Mouse (Mus musculus) kidney, postnatal 0 days (tissue): ENCODE data around the gene Rpl7l1. TPM values are rescaled to one million over a fixed set of nuclear protein-coding genes. Genes with fewer than 3 reads are reported as not detected.

Experiments
- ATAC-seq: fragments of 200-750 bp; cut with Nextera tagmentation; replicated peaks from 2 replicates; pipeline ENCODE4 v1.8.0; 2017; ENCODE audit warnings: low read depth, moderate number of reproducible peaks, moderate TSS enrichment, moderate library complexity; ENCODE audit not compliant: low FRiP score
- DNase-seq: peaks from one replicate; pipeline ENCODE4 v3.0.0-alpha.2; 2016; ENCODE audit warnings: low spot score
- H3K27ac ChIP-seq: fragments of 300-500 bp; sonication (generic); 2 replicates; pipeline ENCODE4 v1.5.1; 2014; ENCODE audit warnings: mild to moderate bottlenecking
- H3K27me3 ChIP-seq: fragments of 300-500 bp; sonication (generic); 2 replicates; pipeline ENCODE4 v1.6.1; 2014; ENCODE audit warnings: low read length, mixed read lengths; ENCODE audit not compliant: insufficient read depth
- H3K36me3 ChIP-seq: fragments of 300-500 bp; sonication (generic); 2 replicates; pipeline ENCODE4 v1.6.1; 2014; ENCODE audit warnings: low read length, mixed read lengths; ENCODE audit not compliant: insufficient read depth
- H3K4me1 ChIP-seq: fragments of 300-500 bp; sonication (generic); replicated peaks from 2 replicates; pipeline ENCODE4 v1.6.1; 2014; ENCODE audit warnings: antibody characterized with exemption, low read length, mixed read lengths; ENCODE audit not compliant: insufficient read depth
- H3K4me2 ChIP-seq: fragments of 300-500 bp; sonication (generic); 2 replicates; pipeline ENCODE4 v1.6.1; 2014; ENCODE audit warnings: mild to moderate bottlenecking, low read length, moderate library complexity, mixed read lengths
- H3K4me3 ChIP-seq: fragments of 300-500 bp; sonication (generic); replicated peaks from 2 replicates; pipeline ENCODE4 v1.5.1; 2014; ENCODE audit warnings: low read depth, low read length
- H3K9ac ChIP-seq: fragments of 300-500 bp; sonication (generic); 2 replicates; pipeline ENCODE4 v1.6.1; 2014; ENCODE audit warnings: low read depth, low read length
- H3K9me3 ChIP-seq: fragments of 300-500 bp; sonication (generic); replicated peaks from 2 replicates; pipeline ENCODE4 v1.6.1; 2016; ENCODE audit warnings: low read length, inconsistent platforms, mixed read lengths
- CTCF ChIP-seq: IDR thresholded peaks from 2 replicates; pipeline ENCODE4 v1.5.1; 2016; ENCODE audit warnings: antibody characterized with exemption, low read depth, mild to moderate bottlenecking, moderate library complexity
- WGBS: fragments of 180-500 bp; shearing (Covaris S2); extraction: QIAGEN DNeasy Blood & Tissue Kit; methylation state at CpG from one replicate; pipeline ENCODE4 v1.1.7; 2014; 5-methylcytosine and 5-hydroxymethylcytosine counted together
- polyA plus RNA-seq: library from polyadenylated mRNA; unstranded; fragments of >200 nt; fragmentation: Nextera tagmentation; extraction: Ambion mirVana; gene quantifications from 2 replicates; pipeline ENCODE4 v1.2.1, GENCODE M21; 2015

Rpl7l1 gene
- polyA plus RNA-seq = 138 and 147 TPM in 2 replicates

DNA sequence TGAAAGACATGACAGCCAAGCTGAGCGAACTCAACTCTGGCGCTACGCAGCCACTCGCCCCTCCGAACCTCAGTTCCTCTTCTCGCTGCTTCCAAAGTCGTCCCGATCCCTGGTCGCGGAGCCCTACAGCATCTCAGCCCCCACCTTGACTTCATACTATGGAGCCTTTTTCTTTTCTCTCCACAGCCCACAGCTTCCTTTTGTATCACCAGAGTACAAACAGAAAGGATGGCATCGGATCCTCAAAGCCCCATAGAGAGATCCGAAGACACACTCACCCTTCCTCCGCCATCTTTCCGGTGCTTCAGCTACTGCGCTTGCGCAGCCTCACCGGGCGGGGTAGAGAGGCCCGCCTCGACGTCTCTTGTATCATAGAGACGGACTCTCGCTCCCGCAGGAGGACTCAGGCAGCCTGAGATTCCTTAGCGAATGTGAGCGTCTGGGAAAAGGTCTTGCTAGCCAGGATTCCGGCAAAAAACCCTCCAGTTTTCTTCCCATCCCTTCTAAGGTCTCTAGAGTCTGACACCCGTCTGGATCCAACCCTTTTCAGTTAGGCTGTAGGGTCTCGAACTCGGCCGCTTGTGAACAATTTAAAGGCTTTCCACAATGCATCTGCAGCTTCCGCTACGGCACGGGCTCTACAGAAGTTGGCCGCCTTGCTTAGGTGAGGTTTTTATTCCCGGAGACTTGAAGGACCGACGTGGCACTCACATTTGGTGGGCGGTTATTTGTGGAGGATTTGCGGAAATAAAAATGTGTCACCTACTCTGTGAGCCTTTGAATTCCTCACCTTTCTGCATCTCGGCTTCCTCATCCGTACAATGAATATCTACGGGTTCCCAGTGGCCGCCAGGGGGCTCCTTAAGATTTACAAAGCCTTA is at the start of gene Rpl7l1:
Gene Rpl7l1, minus strand, starts transcription at position 332 of the 881 bp plus-strand sequence.
- Histone ChIP-seq H3K36me3 (peaks cover 24% of the 10 kb centered on the region), H3K9ac (peak within 1 kb of the TSS; percentile 75), H3K4me1 (0 out of 2 replicates have a peak, but pooled peaks cover 3% of the 10 kb centered on the region), H3K4me3 (peak within 1 kb of the TSS; percentile 62), H3K27me3 (no peaks in the 10 kb centered on the region), H3K4me2 (peak within 1 kb of the TSS; percentile 66), H3K9me3 (no peaks in the 10 kb centered on the region), H3K27ac (peak within 1 kb of the TSS; percentile 82)
- DNase-seq = peak; percentile 97
- under 1% methylated on average over 42 of the region's 44 CpGs for WGBS
- ATAC-seq = peak; percentile 93
- TF ChIP-seq CTCF = peak; percentile 77

GRCm38 (mm10) chr17:46829856-46830535 is 47.5 kb upstream of the Rpl7l1 start:
- no peaks in the 10 kb centered on the region for H3K27me3 ChIP-seq
- H3K9ac ChIP-seq = no peak overlapping the region
- no peak overlapping the region for H3K4me3 ChIP-seq
- 0 out of 2 replicates have a peak overlapping the region, but pooled peaks have one; percentile 6 for H3K27ac ChIP-seq
- peaks cover 5% of the 10 kb centered on the region; the same call in 1 of the 2 replicates for H3K4me1 ChIP-seq
- TF ChIP-seq CTCF = no peak
- 0 out of 2 replicates have a peak, but pooled peaks cover 3% of the 10 kb centered on the region for H3K36me3 ChIP-seq
- no peak overlapping the region for H3K4me2 ChIP-seq
- WGBS = 84% methylated on average over 11 of the region's 11 CpGs
- DNase-seq (no peak), ATAC-seq (no peak)
- H3K9me3 ChIP-seq = no peaks in the 10 kb centered on the region

DNA sequence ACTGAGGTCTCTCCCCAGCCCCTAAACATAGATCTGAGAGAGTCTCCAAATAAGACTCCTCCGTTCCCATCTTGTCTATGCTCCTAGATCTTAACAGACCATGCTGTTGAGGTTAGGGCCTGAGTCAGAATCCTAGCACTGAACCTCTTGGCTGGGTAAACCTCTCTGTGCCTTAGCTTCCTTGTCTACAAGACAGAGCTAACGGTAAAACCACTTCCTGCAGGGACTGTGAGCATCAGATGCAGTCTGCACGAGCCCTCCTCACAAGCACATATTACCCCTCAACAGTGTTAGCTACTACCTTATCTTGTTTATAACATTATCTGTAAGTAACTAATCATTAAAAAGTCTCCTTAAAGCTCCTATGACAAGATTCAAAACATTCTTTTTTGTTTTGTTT is 46.5 kb upstream of the Rpl7l1 start:
- WGBS = 87% methylated on average over 3 of the region's 3 CpGs
- ATAC-seq = no peak

DNA sequence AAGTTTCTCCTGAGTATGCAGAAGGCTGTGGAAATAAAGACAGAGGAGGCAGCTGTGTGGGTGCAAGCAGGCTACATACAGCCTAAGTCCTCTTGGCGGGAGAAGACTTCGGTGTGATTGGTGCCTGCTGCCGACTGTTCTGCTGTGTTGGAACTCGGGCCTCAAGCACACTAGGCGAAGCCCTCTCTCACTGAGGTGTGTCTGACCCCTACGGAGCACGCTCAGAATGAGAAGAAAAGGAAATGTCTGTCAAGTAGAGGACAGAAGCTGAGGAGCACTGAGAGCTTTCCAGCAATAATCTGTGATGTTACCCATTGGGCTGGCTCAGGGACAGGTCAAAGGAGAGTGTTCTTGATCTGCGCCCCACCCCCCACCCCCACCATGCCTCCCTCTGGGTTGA is 40.6 kb upstream of the Rpl7l1 start:
- Histone ChIP-seq H3K4me2 (no peak overlapping the region), H3K36me3 (0 out of 2 replicates have a peak, but pooled peaks cover 18% of the 10 kb centered on the region), H3K27me3 (no peaks in the 10 kb centered on the region), H3K27ac (no peak overlapping the region), H3K9me3 (no peaks in the 10 kb centered on the region), H3K4me3 (no peak overlapping the region), H3K4me1 (no peaks in the 10 kb centered on the region), H3K9ac (no peak overlapping the region)
- whole genome bisulfite sequencing = 95% methylated on average over 8 of the region's 8 CpGs
- no peak for TF ChIP-seq CTCF
- ATAC-seq = no peak
- DNase-seq = no peak

More for the DNA sequence above, 46.5 kb upstream of the Rpl7l1 start:
- H3K4me3 ChIP-seq = no peak overlapping the region
- no peak overlapping the region for H3K4me2 ChIP-seq
- H3K27ac ChIP-seq = no peak overlapping the region
- H3K27me3 ChIP-seq = no peaks in the 10 kb centered on the region
- TF ChIP-seq CTCF = no peak
- H3K36me3 ChIP-seq = 0 out of 2 replicates have a peak, but pooled peaks cover 11% of the 10 kb centered on the region
- H3K4me1 ChIP-seq = peaks cover 5% of the 10 kb centered on the region; the same call in 1 of the 2 replicates
- DNase-seq = no peak
- H3K9me3 ChIP-seq = no peaks in the 10 kb centered on the region
- no peak overlapping the region for H3K9ac ChIP-seq

DNA sequence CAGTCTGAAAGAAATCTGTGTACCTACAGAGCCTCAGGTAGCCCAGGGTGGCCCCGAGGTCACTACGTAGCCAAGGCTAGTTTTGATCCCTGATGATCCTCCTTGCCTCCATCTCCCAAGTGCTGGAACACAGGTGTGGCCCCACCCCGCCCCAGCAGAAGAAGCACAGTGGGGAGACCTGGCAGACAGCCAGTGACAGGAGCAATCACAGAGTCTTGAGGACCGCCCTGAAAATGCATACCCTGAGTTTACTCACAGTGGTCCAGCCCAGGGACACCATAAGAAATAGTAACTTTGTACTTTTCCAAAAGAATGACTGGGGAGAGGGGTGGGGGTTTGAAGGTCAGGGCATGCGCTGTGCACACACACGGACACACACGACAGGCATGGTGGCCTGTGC is 38.2 kb upstream of the Rpl7l1 start:
- 93% methylated on average over 7 of the region's 7 CpGs for WGBS
- Histone ChIP-seq H3K4me3 (no peak overlapping the region), H3K27me3 (no peaks in the 10 kb centered on the region), H3K9me3 (no peaks in the 10 kb centered on the region), H3K4me2 (no peak overlapping the region), H3K4me1 (no peaks in the 10 kb centered on the region), H3K27ac (no peak overlapping the region), H3K36me3 (0 out of 2 replicates have a peak, but pooled peaks cover 18% of the 10 kb centered on the region), H3K9ac (no peak overlapping the region)
- ATAC-seq (no peak), DNase-seq (no peak)
- no peak for TF ChIP-seq CTCF

GRCm38 (mm10) chr17:46817734-46818158 is 35.3 kb upstream of the Rpl7l1 start:
- H3K36me3 ChIP-seq = 0 out of 2 replicates have a peak, but pooled peaks cover 10% of the 10 kb centered on the region
- no peak overlapping the region for H3K4me2 ChIP-seq
- no peak overlapping the region for H3K4me3 ChIP-seq
- TF ChIP-seq CTCF = no peak
- H3K4me1 ChIP-seq = no peaks in the 10 kb centered on the region
- no peak overlapping the region for H3K27ac ChIP-seq
- H3K9me3 ChIP-seq = no peaks in the 10 kb centered on the region
- ATAC-seq (no peak), DNase-seq (no peak)
- WGBS = 83% methylated on average over 12 of the region's 12 CpGs
- no peak overlapping the region for H3K9ac ChIP-seq
- no peaks in the 10 kb centered on the region for H3K27me3 ChIP-seq
